Mouse (Mus musculus): ENCODE results near the gene Macf1. TPM values are rescaled to one million over a fixed set of nuclear protein-coding genes. Genes with fewer than 3 reads are reported as not detected.

Macf1 gene
- polyA plus RNA-seq, 1 experiment: 90.1 TPM

DNA sequence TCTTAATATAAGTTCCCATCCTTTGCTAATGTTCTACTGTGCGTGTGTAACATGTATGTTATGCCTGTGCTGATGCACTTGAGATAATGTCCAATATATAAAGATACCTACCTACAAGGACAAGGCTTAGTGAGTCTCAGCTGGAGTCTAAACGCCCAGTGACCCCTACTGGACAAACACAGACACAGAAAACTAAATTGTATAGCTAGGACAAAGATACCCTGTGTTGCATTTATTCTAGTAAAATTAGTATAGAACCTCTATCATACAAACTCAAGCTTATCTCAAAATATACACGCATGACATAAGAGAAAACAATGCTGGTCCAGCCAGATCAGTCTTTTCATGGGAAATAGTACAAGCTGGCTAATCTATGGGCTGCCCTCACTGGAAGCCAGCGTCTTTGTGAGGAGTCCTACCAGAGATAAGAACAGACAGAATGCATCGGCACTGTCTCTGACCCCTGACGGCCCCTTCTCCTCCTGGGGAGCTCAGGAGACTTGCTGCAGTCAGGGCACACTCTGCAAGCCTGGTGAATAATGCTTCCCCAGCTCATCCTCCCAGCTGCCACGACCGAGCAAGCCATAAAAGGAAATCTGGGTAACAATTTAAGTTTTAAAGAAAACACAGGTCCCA is 100.0 kb downstream of the Macf1 start:
- Histone ChIP-seq H3K4me3 (ENCODE audit: insufficient read depth, low read depth, low read length) (no peak overlapping the region), H3K4me1 (ENCODE audit: control insufficient read depth, insufficient read depth, insufficient read length, low read length) (peaks cover 3% of the 10 kb centered on the region; the same call in 1 of the 2 replicates), H3K27ac (replicated peaks; ENCODE audit: low read depth, low read length) (no peak overlapping the region)

DNA sequence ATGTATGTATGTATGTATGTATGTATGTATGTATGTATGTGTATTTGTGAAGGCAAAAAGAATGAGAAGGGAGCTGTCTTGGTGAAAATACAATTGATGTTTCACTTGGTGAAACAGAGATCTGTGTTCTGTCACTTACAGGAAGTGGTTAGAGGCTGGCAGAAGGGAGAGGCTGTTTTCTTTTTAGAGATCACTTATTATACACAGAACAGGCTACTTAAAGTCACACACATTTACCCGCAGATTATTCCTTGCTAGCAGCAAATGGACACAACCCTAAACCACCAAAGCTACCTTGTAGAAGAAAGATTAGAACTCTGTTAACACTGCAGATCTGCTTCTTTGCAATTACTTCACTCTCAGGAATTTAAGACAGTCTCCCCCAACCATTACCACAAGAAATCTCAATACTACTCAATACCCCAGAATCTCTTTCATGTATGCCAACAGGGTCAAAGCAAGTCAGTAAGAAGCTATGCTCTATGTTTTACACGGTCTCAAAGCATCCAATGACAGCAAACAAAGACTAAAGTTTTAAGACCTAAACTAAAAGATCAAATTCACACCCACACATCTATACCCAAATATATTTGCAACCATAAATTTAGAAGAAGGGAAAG is 106.6 kb downstream of the Macf1 start:
- Histone ChIP-seq H3K4me3 (ENCODE audit: insufficient read depth, low read depth, low read length) (no peak overlapping the region), H3K27ac (replicated peaks; ENCODE audit: low read depth, low read length) (no peak overlapping the region), H3K4me1 (ENCODE audit: control insufficient read depth, insufficient read depth, insufficient read length, low read length) (peaks cover 1% of the 10 kb centered on the region; the same call in 1 of the 2 replicates)

DNA sequence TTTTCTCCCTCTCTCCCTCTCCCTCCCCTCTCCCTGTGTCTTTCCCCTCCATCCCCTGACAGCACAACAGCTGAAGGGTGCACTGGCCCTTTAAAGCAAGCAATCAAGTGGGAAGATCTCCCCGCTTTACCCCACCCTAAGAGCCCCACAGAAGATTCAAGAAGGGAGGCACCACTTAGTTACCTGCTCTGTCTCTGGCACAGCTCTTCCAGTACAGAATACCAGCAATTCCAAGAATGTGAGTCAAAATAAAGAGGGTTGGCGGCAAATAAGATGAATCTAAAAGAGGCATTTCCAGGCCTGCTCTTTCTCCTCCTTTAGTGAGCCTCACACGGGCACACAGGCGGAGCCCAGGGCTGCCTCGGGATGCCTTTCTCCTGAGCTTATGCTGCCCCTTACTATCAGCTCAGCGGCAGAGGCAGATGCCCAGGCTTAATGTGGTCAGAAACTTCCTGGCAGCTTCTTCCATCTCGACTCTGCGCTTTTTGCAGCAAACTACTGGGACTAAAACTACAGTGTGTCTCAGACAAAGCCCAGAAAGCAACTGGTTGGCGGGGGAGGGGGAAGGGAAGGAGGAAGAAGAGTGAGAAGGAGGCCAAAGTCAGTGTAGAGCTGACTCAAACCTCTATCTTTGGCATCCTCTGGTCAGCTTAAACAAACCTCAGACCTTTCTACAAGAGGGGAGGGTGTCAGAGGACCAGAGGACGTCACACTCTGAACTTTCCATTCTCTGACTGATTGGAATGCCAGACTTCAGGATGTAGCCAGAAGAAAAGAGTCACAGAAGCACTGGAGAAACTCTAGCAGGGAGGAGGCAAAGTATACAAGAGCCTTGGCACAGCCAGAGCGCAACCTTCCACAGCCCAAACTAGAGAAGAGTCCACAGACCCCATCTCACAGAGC is 111.5 kb downstream of the Macf1 start:
- Histone ChIP-seq H3K4me3 (ENCODE audit: insufficient read depth, low read depth, low read length) (peak overlapping the region; percentile 53), H3K27ac (replicated peaks; ENCODE audit: low read depth, low read length) (peak overlapping the region; percentile 81), H3K4me1 (ENCODE audit: control insufficient read depth, insufficient read depth, insufficient read length, low read length) (peaks cover 7% of the 10 kb centered on the region)

DNA sequence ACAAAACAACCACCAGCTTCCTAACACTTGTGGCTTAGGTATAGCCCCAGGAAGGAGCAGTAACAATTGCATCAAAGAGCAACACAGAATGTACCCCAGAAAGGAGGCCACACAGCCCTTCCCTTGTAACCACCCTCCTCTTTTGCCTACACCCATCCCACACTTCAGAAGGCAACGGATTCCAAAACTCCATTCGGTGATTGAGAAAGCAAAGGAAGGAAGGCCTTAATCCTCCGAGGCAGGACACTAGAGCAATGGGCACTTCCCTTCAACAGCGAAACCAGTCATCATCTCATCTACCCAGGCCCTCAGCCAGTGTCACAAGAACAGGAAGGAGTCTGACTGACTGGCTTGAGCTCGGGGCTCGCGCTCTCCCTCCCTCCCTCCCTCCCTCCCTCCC is 112.3 kb downstream of the Macf1 start:
- peaks cover 7% of the 10 kb centered on the region for H3K4me1 ChIP-seq (ENCODE audit: control insufficient read depth, insufficient read depth, insufficient read length, low read length)
- peak overlapping the region; percentile 15 for H3K4me3 ChIP-seq (ENCODE audit: insufficient read depth, low read depth, low read length)
- H3K27ac ChIP-seq (replicated peaks; ENCODE audit: low read depth, low read length): peak overlapping the region; percentile 57

DNA sequence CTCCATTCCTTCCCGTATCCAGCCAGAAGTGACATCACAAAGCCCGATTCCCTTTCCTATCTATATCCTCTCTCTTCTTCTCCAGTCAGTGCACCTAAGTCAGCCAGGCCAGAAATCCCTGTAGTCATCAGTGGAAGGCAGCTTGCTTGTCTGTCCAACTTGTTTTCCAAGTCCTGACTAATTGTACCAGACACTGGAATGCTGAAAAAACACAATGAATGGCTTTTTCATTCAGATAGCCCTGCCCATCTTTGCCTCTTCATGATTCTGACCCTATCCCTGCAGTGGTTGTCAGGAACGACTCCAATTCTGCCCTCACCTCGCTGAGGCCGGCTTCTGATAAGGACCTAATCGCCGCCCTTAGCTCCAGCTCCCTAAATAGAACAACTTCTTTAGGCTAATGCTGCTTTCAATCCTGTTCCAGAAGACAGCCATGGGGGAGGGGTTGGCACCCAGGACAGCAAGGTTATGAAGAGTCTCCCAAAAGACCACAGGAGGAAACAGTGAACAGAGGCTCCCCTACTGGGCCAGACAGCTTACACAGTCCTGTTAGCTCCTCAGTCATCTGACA is 118.8 kb downstream of the Macf1 start:
- H3K27ac ChIP-seq (replicated peaks; ENCODE audit: low read depth, low read length): 0 out of 2 replicates have a peak overlapping the region, but pooled peaks have one; percentile 33

DNA sequence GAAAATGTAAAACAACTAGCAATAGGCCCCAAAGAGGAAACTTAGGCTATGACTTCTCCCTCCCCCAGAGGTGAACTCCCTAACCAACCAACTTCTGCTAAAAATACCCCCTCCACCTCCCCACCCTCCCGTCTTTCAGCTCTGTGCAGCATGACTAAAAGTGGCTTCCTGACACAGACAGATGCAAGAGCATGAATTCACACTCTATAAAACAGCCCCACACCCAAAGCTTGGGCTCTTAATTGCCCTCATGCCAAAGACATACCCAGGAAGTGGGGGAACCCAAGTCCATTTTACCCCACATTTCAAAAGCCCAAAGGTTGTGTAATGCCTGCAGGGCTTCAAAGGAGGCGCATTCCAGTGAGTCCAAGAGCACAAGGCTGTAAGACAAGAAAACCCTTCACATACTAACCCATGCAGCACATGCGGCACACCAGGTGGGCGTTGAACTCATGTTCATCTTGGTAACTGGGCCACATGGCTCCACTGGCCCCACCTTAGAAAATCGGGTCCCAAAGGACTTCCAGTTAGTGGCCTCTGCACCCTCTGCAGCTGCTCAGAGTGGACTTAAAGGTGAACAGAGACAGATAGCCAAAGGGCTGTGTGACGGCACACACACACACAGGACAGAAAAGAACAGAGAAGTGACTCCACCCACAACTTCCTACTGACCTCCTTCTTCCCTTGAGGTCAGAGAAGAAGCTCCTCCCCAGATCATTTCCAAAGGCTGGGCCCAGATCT is 119.9 kb downstream of the Macf1 start:
- Histone ChIP-seq H3K4me3 (ENCODE audit: insufficient read depth, low read depth, low read length) (no peak overlapping the region), H3K27ac (replicated peaks; ENCODE audit: low read depth, low read length) (peak overlapping the region; percentile 24; the same call in 1 of the 2 replicates), H3K4me1 (ENCODE audit: control insufficient read depth, insufficient read depth, insufficient read length, low read length) (peaks cover 25% of the 10 kb centered on the region)

More for the DNA sequence above, 118.8 kb downstream of the Macf1 start:
- peaks cover 25% of the 10 kb centered on the region for H3K4me1 ChIP-seq (ENCODE audit: control insufficient read depth, insufficient read depth, insufficient read length, low read length)
- no peak overlapping the region for H3K4me3 ChIP-seq (ENCODE audit: insufficient read depth, low read depth, low read length)

DNA sequence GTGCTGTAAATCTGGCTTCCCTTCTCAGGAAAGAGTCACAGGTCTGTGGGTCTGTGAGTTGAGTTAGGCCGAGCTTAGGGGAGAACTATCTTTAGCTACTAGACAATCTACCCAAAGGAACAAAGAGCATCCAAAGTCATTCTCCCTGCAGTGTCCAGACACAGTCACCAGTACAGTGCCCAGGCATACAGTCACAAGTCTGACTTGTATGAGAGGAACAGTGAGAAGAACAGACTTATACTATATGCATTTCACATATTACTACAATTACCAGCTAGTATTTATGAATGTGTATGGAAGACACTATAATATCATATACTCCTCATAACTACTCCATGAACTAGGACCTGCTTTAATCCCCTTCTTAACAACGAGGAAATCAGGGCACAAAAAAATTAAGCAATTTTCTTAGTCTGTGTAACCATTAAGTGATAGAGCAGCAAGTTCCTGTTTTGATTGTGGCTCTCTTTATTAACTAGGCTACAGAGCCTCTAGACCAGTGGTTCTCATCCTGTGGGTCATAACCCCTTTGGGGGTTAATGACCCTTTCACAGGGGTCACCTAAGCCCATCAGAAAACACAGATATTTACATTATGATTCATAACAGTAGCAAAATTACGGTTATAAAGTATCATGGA is 121.9 kb downstream of the Macf1 start:
- H3K4me1 ChIP-seq (ENCODE audit: control insufficient read depth, insufficient read depth, insufficient read length, low read length): peaks cover 25% of the 10 kb centered on the region
- H3K4me3 ChIP-seq (ENCODE audit: insufficient read depth, low read depth, low read length): no peak overlapping the region
- H3K27ac ChIP-seq (replicated peaks; ENCODE audit: low read depth, low read length): no peak overlapping the region

DNA sequence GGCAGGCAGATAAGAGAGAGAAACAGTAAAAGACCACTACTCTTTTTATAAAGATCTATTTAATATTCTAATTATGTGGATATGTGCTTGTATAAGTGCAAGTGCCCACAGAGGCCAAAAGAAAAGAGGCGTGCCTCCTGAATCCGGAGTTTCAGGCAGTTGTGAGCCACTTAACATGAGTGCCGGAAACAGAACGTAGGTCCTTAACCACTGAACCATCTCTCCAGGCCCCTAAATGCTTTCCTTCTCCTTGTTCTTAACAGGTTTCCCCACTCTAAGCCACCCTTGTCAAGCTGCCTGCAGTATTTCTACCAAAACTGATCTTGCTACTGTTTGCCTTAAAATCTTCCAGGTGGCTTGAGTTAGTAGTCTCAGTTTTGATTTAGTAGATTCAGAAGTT is 123.3 kb downstream of the Macf1 start:
- Histone ChIP-seq H3K4me1 (ENCODE audit: control insufficient read depth, insufficient read depth, insufficient read length, low read length) (peaks cover 25% of the 10 kb centered on the region), H3K4me3 (ENCODE audit: insufficient read depth, low read depth, low read length) (no peak overlapping the region), H3K27ac (replicated peaks; ENCODE audit: low read depth, low read length) (no peak overlapping the region)

DNA sequence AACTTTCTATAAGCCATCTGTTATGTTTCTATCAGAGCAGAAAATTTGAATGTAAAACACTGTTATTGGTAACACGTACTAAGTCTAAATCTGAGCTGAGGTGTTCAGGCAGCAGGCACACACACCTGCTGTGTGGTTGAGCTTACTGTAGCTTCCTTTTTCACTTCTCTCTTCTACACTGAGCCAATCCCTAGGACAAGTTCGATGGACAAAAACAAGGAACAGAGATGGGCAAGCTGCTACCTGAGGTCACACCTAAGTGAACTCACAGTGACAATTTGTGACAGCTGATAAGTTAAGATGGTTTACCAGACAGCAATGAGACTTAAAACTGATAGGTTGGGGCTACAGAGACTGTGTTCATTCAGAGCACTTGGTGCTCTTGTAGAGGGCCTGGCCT is 125.7 kb downstream of the Macf1 start:
- peaks cover 7% of the 10 kb centered on the region for H3K4me1 ChIP-seq (ENCODE audit: control insufficient read depth, insufficient read depth, insufficient read length, low read length)
- H3K27ac ChIP-seq (replicated peaks; ENCODE audit: low read depth, low read length): no peak overlapping the region
- no peak overlapping the region for H3K4me3 ChIP-seq (ENCODE audit: insufficient read depth, low read depth, low read length)

DNA sequence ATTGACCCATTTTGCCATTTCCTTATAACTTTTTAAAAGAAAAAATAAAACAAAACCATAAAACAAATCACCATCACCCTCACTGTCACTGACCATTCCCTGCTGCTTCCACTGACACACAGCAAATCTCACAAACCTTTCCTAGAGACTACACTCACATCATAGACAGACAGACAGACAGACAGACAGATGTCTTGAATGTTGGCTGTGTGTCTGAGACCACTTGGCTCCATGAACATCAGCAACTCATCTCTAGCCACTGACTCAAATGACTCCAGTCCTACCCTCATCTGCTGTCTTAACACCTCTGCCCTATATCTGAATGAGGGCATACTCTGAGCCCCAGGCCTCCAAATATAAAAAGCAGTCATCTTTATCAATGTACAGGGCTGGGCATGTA is 128.9 kb downstream of the Macf1 start:
- H3K4me1 ChIP-seq (ENCODE audit: control insufficient read depth, insufficient read depth, insufficient read length, low read length): peaks cover 4% of the 10 kb centered on the region; the same call in 1 of the 2 replicates
- H3K4me3 ChIP-seq (ENCODE audit: insufficient read depth, low read depth, low read length): no peak overlapping the region
- no peak overlapping the region for H3K27ac ChIP-seq (replicated peaks; ENCODE audit: low read depth, low read length)

DNA sequence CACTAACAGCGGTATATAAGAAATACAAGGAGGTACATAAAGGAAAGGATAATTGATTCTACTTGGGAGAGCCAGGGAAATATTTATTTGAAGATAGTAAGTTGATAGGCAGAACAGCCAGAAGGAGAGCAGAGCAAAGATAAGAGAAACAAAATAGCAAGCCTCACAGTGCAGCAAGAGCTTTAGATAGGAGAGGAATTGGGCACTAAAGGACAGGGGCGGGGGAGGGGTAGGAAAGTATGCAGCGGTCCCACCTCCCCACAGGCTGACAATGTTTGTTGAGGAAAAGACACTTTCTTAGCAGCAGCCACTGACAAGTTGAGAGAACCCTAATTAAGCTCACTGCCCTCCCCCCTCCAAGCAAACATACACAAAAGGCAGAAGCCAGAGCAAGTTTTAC is 131.5 kb downstream of the Macf1 start:
- Histone ChIP-seq H3K4me3 (ENCODE audit: insufficient read depth, low read depth, low read length) (no peak overlapping the region), H3K4me1 (ENCODE audit: control insufficient read depth, insufficient read depth, insufficient read length, low read length) (peaks cover 4% of the 10 kb centered on the region; the same call in 1 of the 2 replicates), H3K27ac (replicated peaks; ENCODE audit: low read depth, low read length) (no peak overlapping the region; the same call in 1 of the 2 replicates)

DNA sequence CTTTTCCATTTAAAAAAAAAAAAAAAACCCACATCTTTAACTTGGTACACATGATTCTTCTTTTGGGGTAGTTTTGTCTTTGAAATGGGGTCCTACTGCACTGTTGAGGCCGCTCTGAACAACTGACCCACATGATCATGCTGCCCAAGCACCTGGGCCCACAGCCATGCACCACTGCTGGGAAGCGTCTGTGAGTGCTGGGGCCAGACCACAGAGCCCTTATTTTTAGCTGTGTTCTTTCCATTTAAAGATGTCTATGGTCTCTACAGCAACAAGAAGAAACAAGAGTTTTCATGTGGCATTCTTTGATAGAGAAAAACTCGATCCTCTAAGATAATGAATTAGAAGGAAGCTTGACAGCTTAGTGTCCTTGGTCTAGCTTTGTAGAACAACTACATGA is 135.8 kb downstream of the Macf1 start:
- Histone ChIP-seq H3K4me1 (ENCODE audit: control insufficient read depth, insufficient read depth, insufficient read length, low read length) (no peaks in the 10 kb centered on the region), H3K27ac (replicated peaks; ENCODE audit: low read depth, low read length) (no peak overlapping the region), H3K4me3 (ENCODE audit: insufficient read depth, low read depth, low read length) (no peak overlapping the region)

DNA sequence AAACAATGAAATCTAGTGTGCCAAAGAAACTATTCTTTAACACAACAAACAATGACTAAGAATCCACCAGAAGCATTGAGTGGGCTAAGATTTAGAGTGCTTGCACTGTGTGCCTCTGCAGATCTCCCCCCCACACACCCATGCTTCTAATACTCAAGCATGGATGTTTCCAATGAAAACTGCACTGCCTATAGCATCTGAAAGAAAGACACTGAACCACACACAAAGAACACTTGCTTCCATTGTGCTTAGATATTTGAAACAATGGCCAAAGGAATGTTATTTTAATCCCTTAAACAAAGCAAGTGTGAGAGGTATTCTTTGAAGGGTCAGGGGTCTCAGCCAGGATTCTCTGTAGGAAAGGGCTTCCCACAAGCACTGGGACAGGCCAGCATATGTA is 140.5 kb downstream of the Macf1 start:
- H3K27ac ChIP-seq (replicated peaks; ENCODE audit: low read depth, low read length): no peak overlapping the region

DNA sequence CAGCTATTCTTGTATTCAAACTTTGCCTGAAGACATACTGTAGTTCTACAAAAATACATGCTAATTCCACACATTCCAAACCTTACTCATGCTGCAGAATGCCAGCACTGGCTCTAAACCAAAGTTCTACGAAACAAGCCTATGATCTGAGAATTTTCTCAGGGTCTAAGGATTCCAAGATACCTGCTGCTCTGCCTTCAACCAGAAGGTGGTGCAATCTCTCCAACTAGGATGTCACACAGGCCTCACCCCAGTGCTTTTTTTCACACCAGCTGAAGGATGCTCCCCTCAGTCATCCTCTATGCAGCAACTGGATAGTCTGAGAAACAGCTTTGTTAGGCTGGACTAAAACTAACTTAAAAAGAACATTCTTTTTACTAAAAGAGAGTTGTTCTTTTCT is 148.9 kb downstream of the Macf1 start:
- H3K4me1 ChIP-seq (ENCODE audit: control insufficient read depth, insufficient read depth, insufficient read length, low read length): no peaks in the 10 kb centered on the region

More for the DNA sequence above, 140.5 kb downstream of the Macf1 start:
- Histone ChIP-seq H3K4me3 (ENCODE audit: insufficient read depth, low read depth, low read length) (no peak overlapping the region), H3K4me1 (ENCODE audit: control insufficient read depth, insufficient read depth, insufficient read length, low read length) (no peaks in the 10 kb centered on the region)

More for the DNA sequence above, 148.9 kb downstream of the Macf1 start:
- H3K27ac ChIP-seq (replicated peaks; ENCODE audit: low read depth, low read length): no peak overlapping the region
- H3K4me3 ChIP-seq (ENCODE audit: insufficient read depth, low read depth, low read length): no peak overlapping the region
